Mouse (Mus musculus): Measurements from ENCODE around the gene Atp5d. TPM values are rescaled to one million over a fixed set of nuclear protein-coding genes. Genes with fewer than 3 reads are reported as not detected.

Gene Atp5d
- polyA plus RNA-seq, 1 experiment, result 4,813 TPM

- 2% methylated on average over 30 of the region's 30 CpGs for WGBS
- Histone ChIP-seq H3K27ac (ENCODE audit: insufficient read depth, low read depth, low read length) (peak overlapping the region; percentile 17), H3K27me3 (ENCODE audit: control insufficient read depth, insufficient read depth, low read length) (no peaks in the 10 kb centered on the region), H3K4me1 (ENCODE audit: control insufficient read depth, insufficient read depth, insufficient read length, low read length) (peaks cover 20% of the 10 kb centered on the region), H3K4me3 (ENCODE audit: low read depth, low read length) (peak overlapping the region; percentile 87), H3K36me3 (ENCODE audit: control insufficient read depth, insufficient read depth, low read length) (peaks cover 16% of the 10 kb centered on the region)
- no peak; the same call in 1 of the 2 replicates for TF ChIP-seq POLR2A (IDR thresholded peaks at IDR 0.05; ENCODE audit: low read depth, low read length)
Observed at GRCm38 (mm10) chr10:80116927-80117691, 21.3 kb upstream of the Atp5d start.

- Histone ChIP-seq H3K27me3 (ENCODE audit: control insufficient read depth, insufficient read depth, low read length) (no peaks in the 10 kb centered on the region), H3K4me3 (ENCODE audit: low read depth, low read length) (peak overlapping the region; percentile 87), H3K27ac (ENCODE audit: insufficient read depth, low read depth, low read length) (peak overlapping the region; percentile 17), H3K4me1 (ENCODE audit: control insufficient read depth, insufficient read depth, insufficient read length, low read length) (peaks cover 20% of the 10 kb centered on the region), H3K36me3 (ENCODE audit: control insufficient read depth, insufficient read depth, low read length) (peaks cover 17% of the 10 kb centered on the region)
- TF ChIP-seq CTCF (IDR thresholded peaks at IDR 0.05; ENCODE audit: extremely low read depth, insufficient read length, insufficient replicate concordance, low read depth, low read length), result no peak
- TF ChIP-seq POLR2A (IDR thresholded peaks at IDR 0.05; ENCODE audit: low read depth, low read length), result no peak
- WGBS, result 7% methylated on average over 1 of the region's 1 CpGs
Observed at GRCm38 (mm10) chr10:80117736-80118135, 20.7 kb upstream of the Atp5d start.

- Histone ChIP-seq H3K4me3 (ENCODE audit: low read depth, low read length) (no peak overlapping the region), H3K4me1 (ENCODE audit: control insufficient read depth, insufficient read depth, insufficient read length, low read length) (peaks cover 19% of the 10 kb centered on the region), H3K27me3 (ENCODE audit: control insufficient read depth, insufficient read depth, low read length) (no peaks in the 10 kb centered on the region), H3K27ac (ENCODE audit: insufficient read depth, low read depth, low read length) (no peak overlapping the region), H3K36me3 (ENCODE audit: control insufficient read depth, insufficient read depth, low read length) (peaks cover 17% of the 10 kb centered on the region)
- TF ChIP-seq CTCF (IDR thresholded peaks at IDR 0.05; ENCODE audit: extremely low read depth, insufficient read length, insufficient replicate concordance, low read depth, low read length) (no peak), POLR2A (IDR thresholded peaks at IDR 0.05; ENCODE audit: low read depth, low read length) (no peak)
- 58% methylated on average over 6 of the region's 6 CpGs for WGBS
Observed at GRCm38 (mm10) chr10:80118552-80118951, 19.9 kb upstream of the Atp5d start.

GRCm38 (mm10) chr10:80120146-80120545 is 18.3 kb upstream of the Atp5d start:
- peaks cover 21% of the 10 kb centered on the region for H3K36me3 ChIP-seq (ENCODE audit: control insufficient read depth, insufficient read depth, low read length)
- 34% methylated on average over 2 of the region's 2 CpGs for WGBS
- TF ChIP-seq CTCF (IDR thresholded peaks at IDR 0.05; ENCODE audit: extremely low read depth, insufficient read length, insufficient replicate concordance, low read depth, low read length) (no peak), POLR2A (IDR thresholded peaks at IDR 0.05; ENCODE audit: low read depth, low read length) (no peak)
- H3K4me3 ChIP-seq (ENCODE audit: low read depth, low read length), result no peak overlapping the region
- peaks cover 17% of the 10 kb centered on the region for H3K4me1 ChIP-seq (ENCODE audit: control insufficient read depth, insufficient read depth, insufficient read length, low read length)
- H3K27me3 ChIP-seq (ENCODE audit: control insufficient read depth, insufficient read depth, low read length), result no peaks in the 10 kb centered on the region
- no peak overlapping the region for H3K27ac ChIP-seq (ENCODE audit: insufficient read depth, low read depth, low read length)

- no peak for TF ChIP-seq POLR2A (IDR thresholded peaks at IDR 0.05; ENCODE audit: low read depth, low read length)
- TF ChIP-seq CTCF (IDR thresholded peaks at IDR 0.05; ENCODE audit: extremely low read depth, insufficient read length, insufficient replicate concordance, low read depth, low read length), result no peak
- Histone ChIP-seq H3K27me3 (ENCODE audit: control insufficient read depth, insufficient read depth, low read length) (no peaks in the 10 kb centered on the region), H3K27ac (ENCODE audit: insufficient read depth, low read depth, low read length) (no peak overlapping the region), H3K4me3 (ENCODE audit: low read depth, low read length) (no peak overlapping the region), H3K36me3 (ENCODE audit: control insufficient read depth, insufficient read depth, low read length) (peaks cover 32% of the 10 kb centered on the region), H3K4me1 (ENCODE audit: control insufficient read depth, insufficient read depth, insufficient read length, low read length) (peaks cover 17% of the 10 kb centered on the region)
- 75% methylated on average over 2 of the region's 2 CpGs for WGBS
Observed at GRCm38 (mm10) chr10:80121639-80122038, 16.8 kb upstream of the Atp5d start.

- Histone ChIP-seq H3K4me1 (ENCODE audit: control insufficient read depth, insufficient read depth, insufficient read length, low read length) (peaks cover 3% of the 10 kb centered on the region; the same call in 1 of the 2 replicates), H3K36me3 (ENCODE audit: control insufficient read depth, insufficient read depth, low read length) (peaks cover 50% of the 10 kb centered on the region), H3K27me3 (ENCODE audit: control insufficient read depth, insufficient read depth, low read length) (no peaks in the 10 kb centered on the region), H3K27ac (ENCODE audit: insufficient read depth, low read depth, low read length) (no peak overlapping the region), H3K4me3 (ENCODE audit: low read depth, low read length) (no peak overlapping the region)
- WGBS, result 86% methylated on average over 9 of the region's 9 CpGs
- TF ChIP-seq CTCF (IDR thresholded peaks at IDR 0.05; ENCODE audit: extremely low read depth, insufficient read length, insufficient replicate concordance, low read depth, low read length) (no peak), POLR2A (IDR thresholded peaks at IDR 0.05; ENCODE audit: low read depth, low read length) (no peak)
Observed at GRCm38 (mm10) chr10:80123932-80124562, 14.4 kb upstream of the Atp5d start.

- peaks cover 61% of the 10 kb centered on the region for H3K36me3 ChIP-seq (ENCODE audit: control insufficient read depth, insufficient read depth, low read length)
- TF ChIP-seq POLR2A (IDR thresholded peaks at IDR 0.05; ENCODE audit: low read depth, low read length), result no peak
- no peak for TF ChIP-seq CTCF (IDR thresholded peaks at IDR 0.05; ENCODE audit: extremely low read depth, insufficient read length, insufficient replicate concordance, low read depth, low read length)
- 96% methylated on average over 8 of the region's 8 CpGs for WGBS
Observed at GRCm38 (mm10) chr10:80127920-80128319, 10.5 kb upstream of the Atp5d start.

More at GRCm38 (mm10) chr10:80127920-80128319, 10.5 kb upstream of the Atp5d start:
- peaks cover 13% of the 10 kb centered on the region for H3K4me1 ChIP-seq (ENCODE audit: control insufficient read depth, insufficient read depth, insufficient read length, low read length)
- no peaks in the 10 kb centered on the region for H3K27me3 ChIP-seq (ENCODE audit: control insufficient read depth, insufficient read depth, low read length)
- H3K4me3 ChIP-seq (ENCODE audit: low read depth, low read length), result no peak overlapping the region
- no peak overlapping the region for H3K27ac ChIP-seq (ENCODE audit: insufficient read depth, low read depth, low read length)
